Mouse (Mus musculus) embryo, embryonic 10.5 days (tissue): ENCODE results near the gene Usp3.

Experiments used
- DNase-seq: peaks from one replicate; pipeline ENCODE4 v3.0.0-alpha.2; 2015; ENCODE audit warnings: low spot score

Gene Usp3

DNA sequence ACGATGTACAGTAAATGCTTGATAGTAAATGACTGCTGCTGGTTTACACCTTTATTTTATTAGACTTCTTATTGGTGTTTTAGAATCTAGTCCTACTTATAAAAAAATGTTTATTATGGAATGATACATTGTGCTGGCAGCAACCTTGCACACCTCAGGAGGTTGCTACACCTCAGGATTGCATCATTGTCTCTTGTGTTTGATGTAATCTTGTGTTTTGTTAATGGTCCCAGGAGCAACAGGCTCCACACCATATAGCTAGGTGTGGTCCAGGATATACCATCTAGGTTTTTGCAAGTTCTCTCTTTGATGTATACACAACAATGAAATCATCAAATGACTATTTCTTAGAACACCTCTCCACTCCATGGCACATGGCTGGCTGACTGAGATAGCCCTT is 11.0 kb upstream of the Usp3 start:
- no peak for DNase-seq

DNA sequence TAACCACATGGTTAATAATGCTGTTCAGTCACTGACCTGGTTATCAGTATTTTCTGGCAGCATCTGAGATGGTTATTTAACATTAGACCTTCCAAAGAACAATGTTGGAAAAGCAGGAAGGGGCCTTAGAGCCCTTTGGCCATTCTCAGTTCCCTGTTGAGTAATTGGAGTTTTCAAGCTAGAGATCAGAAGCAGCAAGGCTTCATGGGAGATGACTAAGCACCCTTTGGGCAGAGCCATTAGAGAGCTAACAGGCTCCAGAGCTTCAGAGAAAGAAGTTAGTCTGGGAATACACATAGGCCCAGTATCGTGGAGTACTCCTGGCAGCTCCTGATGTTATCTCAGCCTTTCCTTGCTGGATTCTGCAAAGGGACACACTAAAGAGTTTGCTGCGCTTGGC is 8.1 kb upstream of the Usp3 start:
- no peak for DNase-seq

DNA sequence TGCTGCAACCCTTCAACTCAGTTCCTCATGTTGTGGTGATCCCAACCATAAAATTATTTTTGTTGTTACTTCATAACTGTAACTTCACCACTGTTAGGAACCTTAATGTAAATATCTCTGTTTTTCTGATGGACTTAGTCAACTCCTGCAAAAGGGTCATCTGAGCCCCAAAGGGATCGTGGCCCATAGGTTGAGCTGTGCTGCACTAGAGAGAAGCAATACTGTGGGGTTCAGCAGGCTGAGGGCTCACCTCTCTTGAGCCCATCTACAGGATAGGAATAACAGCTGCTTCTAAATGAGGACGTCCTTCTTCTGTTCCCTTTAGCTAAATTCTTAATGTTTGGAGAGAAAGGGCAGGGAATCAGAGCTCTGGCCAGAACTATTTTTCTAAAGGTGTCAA is 7.6 kb upstream of the Usp3 start:
- DNase-seq, result no peak

DNA sequence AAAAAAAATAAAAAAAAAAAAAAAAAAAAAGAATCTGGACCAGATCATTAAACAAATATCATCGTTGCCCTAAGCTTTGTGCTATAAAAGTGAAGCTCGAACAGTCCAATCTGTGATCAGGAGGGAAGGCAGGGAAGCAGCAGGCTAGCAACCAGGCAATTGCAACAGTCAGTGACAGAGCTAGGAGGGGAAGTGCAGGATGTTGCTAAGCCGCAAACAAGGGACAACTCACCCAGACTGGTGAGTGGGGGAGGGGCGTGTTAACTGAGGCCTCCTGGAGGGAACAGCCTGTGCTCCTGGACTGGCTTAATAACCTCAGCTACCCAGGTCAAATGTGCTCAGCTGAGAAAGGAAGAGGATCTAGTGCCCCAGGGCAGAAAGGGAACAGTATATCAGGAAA is 6.6 kb upstream of the Usp3 start:
- DNase-seq, result peak; percentile 81

DNA sequence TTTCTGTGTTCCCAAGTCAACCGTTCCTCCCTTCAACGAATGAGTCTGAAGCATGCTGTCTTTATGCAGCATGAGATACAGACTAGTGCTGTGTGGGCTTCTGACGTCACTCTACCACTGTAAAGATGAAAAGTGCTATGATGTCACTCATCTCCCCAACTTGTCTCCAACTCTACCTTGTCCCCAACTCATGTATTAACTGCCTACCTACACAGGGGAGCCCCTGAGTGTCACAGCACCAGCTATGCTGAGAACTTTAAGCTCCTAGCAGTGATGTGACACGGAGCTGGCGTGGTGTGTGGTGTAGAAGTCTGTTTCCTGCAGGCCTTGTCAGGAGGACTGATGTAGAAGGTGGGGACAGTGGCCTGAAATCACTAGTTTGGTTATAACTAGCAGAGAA is 5.7 kb upstream of the Usp3 start:
- no peak for DNase-seq

- DNase-seq, result no peak
Measured at GRCm38 (mm10) chr9:66597480-66598215, 4.7 kb upstream of the Usp3 start.

DNA sequence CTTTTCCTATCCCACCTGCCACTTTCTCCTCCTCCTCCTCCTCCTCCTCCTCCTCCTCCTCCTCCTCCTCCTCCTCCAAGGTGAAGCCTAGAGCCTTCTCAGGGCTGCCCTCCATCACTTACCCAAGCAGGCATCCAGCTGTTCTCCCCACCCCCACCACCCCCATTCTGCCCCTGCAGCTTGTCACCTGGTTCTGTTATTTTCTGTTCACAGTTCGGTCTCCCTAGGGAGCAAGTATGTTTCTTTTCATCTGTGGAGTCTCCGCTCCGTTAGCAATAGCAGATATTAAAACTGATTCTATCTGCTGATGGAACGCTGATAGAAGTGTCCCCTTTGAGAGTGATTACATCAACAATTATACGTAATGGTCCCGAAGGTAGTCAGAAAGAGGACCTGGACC is 4.1 kb upstream of the Usp3 start:
- no peak for DNase-seq

GRCm38 (mm10) chr9:66595722-66596675 is 3.1 kb upstream of the Usp3 start:
- no peak for DNase-seq

GRCm38 (mm10) chr9:66594061-66594460 is 1.1 kb upstream of the Usp3 start:
- no peak for DNase-seq

- no peak for DNase-seq
Measured at GRCm38 (mm10) chr9:66593613-66593969, 649 bp upstream of the Usp3 start.

DNA sequence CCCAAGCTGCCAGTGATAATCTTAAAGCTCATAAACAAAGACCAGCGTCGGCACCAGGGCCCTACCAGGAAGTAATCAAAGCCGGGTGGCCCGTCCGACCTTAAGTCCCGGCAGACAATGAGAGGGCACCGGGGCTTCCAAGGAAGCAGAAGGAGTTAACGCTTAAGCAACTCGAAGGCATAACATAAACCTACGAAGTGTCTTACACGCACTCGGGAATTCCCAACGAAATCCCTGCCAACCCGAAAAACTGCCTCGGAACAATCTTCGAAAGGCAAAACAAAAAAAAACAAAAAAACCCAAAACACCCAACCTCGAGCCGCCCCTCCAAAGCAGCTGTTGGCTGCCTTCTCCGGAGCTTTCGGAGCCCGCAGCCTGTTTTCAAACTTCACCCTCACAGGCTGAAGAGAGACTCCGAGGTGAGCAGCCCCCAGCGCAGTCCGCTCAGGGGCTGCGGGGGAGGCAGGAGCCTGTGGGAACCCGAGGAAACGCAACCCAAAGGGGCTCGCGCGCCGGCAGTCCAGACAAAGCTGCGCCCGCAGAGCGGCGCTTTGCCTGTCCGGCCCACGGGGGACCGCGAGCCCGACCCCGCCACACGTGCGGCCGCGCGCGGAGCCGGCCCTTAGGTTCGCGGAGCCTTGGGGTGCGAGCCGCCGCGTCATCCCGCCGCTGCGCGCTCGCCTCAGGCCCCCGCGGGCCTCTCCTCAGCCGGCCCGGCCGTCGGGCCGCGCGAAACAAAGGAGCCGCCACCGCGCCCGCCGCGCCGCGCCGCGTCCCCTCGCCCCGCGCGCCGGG is 894 bp downstream of the Usp3 start:
- DNase-seq, result peak; percentile 73

GRCm38 (mm10) chr9:66590051-66590450 is 2.9 kb downstream of the Usp3 start:
- DNase-seq, result no peak

DNA sequence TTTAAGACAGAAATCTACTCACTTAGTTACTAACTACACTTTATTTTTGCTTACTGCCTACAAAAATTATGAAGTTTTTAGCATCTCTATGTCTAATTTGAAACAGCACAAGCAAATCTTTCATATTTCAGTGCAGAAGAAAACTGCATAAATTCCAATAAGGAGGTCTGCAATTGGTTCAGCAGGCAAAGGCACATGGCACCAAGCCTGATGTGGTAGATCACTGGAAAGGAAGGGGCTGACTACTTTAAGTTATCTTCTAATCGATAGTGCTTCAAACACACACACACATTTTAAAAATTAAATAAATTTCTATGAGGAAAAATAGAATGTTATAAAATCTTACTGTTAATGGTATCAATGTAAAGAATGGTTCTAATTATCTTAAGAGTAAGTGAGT is 5.9 kb downstream of the Usp3 start:
- DNase-seq, result no peak

GRCm38 (mm10) chr9:66586533-66586932 is 6.4 kb downstream of the Usp3 start:
- no peak for DNase-seq

DNA sequence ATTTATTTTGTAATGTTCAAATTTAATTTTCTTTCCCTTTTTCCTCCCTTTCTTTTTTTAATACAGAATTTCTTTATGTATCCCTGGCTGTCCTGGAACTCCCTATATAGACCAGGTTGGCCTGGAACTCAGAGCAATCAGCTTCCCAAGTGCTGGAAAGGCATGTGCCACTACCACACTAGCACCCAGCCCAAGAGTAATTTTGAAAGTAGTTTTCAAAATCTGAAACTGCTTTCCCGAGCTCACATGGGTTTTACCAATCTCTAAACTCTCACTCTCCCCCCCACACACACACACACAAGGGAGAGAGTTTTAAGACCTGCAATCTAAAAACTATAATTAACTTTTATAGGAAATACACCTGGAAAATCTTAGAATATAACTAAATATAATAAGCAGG is 7.8 kb downstream of the Usp3 start:
- DNase-seq, result no peak

DNA sequence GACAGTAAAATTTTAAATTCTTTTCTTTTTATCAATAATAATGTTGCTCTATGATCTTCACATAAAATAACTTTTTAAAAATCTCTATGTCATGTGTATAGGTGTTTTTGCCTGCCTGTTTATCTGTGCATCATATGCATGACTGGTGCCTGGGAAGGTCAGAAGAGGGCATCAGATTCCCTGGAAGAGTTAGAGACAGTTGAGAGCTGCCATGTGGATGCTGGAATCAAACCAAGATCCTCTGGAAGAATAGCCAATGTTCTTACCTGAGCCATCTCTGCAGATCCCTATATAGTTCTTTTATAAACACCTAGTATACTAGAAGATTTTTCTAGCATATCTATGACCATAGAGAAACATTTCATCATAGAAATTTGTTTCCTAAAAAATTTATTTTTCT is 8.8 kb downstream of the Usp3 start:
- DNase-seq, result no peak

DNA sequence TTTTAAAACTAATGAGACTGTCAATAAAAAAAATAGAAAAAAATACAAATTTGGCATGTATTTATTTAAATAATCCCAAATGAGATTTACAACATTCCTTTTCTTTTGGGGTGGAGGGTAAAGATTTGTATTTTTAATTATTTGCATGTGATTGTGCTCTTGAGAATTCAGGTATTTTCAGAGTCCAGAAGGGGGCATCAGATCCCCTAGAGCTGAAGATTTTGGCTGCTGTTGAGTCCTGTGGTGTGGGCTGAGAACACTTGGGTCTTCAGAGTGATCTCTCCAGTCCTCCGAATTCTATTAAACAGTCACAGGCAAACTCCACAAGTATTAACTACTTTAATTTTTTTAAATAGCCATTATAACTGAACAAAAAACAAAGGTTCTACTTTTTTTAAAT is 9.7 kb downstream of the Usp3 start:
- no peak for DNase-seq

GRCm38 (mm10) chr9:66581694-66582093 is 11.2 kb downstream of the Usp3 start:
- DNase-seq, result no peak

- DNase-seq, result no peak
Measured at GRCm38 (mm10) chr9:66580722-66581121, 12.2 kb downstream of the Usp3 start.

- no peak for DNase-seq
Measured at GRCm38 (mm10) chr9:66575878-66576238, 17.1 kb downstream of the Usp3 start.

DNA sequence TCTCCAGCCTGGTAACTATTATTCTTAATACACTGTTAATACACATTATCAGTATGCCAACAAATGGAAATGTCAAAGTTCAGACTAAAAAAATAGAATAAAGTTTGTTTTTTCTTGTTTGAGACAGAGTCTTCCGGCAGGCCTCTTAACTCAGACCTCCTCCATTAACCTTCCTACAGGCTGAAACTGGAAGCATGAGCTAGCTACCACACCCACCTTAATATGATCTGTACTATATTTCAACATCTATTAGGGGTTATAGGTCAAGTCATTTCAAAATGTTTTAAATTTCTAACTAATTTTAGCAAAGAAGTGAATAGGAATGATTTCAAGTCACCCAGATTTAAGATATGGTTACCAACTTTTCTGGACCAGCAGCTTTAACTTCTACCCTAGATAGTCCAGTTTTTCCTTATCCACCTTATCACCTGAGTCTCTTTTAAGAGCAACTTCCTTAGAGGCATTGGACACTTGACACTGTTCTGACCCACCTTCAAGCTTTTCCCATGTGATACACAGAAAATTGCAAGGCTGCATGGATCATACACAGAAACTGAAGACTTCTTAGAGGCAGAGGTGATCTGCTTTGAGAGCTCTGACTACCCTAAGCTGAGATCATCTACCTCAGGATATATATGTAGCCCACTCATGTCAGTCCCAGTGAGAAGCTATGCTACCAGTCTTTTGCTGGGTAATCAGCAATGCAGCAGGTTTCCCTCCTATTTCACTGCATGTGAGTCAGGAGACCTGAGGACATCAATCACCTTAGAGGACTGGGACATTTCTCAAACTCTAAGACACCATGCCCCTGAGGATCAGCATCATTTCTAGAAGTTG is 17.7 kb downstream of the Usp3 start:
- DNase-seq, result no peak
